Mouse (Mus musculus) olfactory bulb, adult 2 months (tissue): Measurements from ENCODE around the gene Sesn2.

Experiments used
- CTCF ChIP-seq: fragments of 200-500 bp; IDR thresholded peaks from 2 replicates; pipeline ENCODE4 v1.5.1; 2012; ENCODE audit warnings: low read depth, mild to moderate bottlenecking, low read length, moderate library complexity; ENCODE audit not compliant: insufficient read depth
- POLR2A ChIP-seq: fragments of 200-500 bp; IDR thresholded peaks from 2 replicates; pipeline ENCODE4 v1.6.1; 2012; ENCODE audit warnings: mild to moderate bottlenecking, low read depth, low read length, moderate library complexity; ENCODE audit not compliant: insufficient read depth

DNA sequence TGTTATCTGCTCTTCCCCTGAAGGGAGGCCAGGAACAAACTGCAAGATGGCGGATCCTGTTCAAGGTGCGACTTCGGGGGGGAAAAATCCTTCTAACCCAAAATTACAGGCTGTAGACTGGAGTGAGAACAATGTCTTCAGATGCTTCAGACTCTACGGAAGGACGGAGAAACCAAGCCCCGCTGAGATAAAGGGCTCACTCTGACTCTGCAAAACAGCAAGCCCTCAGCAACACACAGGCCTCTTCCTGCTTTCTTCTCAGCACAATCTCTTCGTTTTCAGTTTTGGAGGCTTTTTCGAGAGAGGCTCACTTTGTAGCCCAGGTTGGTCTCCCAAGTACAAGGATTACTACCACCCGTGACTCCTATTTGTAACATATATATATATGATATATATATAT lies 36.9 kb downstream of the Sesn2 start:
- no peak for TF ChIP-seq CTCF
- no peak for TF ChIP-seq POLR2A
